33 mouse cellular contexts compared by ENCODE assay signal in genomic region chr7:142086159-142086905, GRCm38 (mm10). TPM values are rescaled to one million over a fixed set of nuclear protein-coding genes. Genes with fewer than 3 reads are reported as not detected.
DNase-seq lines count a peak whose midpoint lies in the region; ATAC-seq and TF ChIP-seq lines count a peak whose summit lies in the region.
"Had no signal": no experiment of that assay in that cellular context is flagged by ENCODE, and none has a peak within 500 bp of the region (broad histone marks: within the 10 kb centered on the region; RNA-seq: fewer than 3 reads in every experiment).

No protein-coding gene starts in this region.

- no peak for DNase-seq in forebrain, embryonic 10.5 days (ENCODE audit: extremely low spot score, low spot score)
- DNase-seq in forebrain, postnatal 0 days: no peak
- DNase-seq in MEL (ENCODE audit: low read depth, low spot score): peak; percentile 26
- DNase-seq in liver: peak; percentile 70
- DNase-seq in right cerebral cortex, postnatal 25 days: no peak
- DNase-seq in embryo, embryonic 10.5 days (ENCODE audit: low spot score): no peak
- DNase-seq: cerebellum, adult 18-20 months; cerebellum, postnatal 25 days; heart, postnatal 36 days; kidney, adult 18-20 months; kidney, postnatal 14 days; lung, adult 18-20 months; lung, postnatal 10 days; retina, postnatal 1 day; thymus, adult 2 months; thymus, postnatal 4 days had no signal

- H3K9me3 ChIP-seq in forebrain, embryonic 10.5 days: no peaks in the 10 kb centered on the region
- H3K9me3 ChIP-seq in forebrain, postnatal 0 days (ENCODE audit: low read length): no peaks in the 10 kb centered on the region
- H3K9me3 ChIP-seq in MEL (replicated peaks; ENCODE audit: insufficient read depth, low read length): no peaks in the 10 kb centered on the region
- no peaks in the 10 kb centered on the region for H3K9me3 ChIP-seq in liver, embryonic 15.5 days (replicated peaks)
- H3K9me3 ChIP-seq: hindbrain, embryonic 13.5 days; limb, embryonic 10.5 days; midbrain, embryonic 10.5 days; neural tube, embryonic 13.5 days had no signal

- no peak for ATAC-seq in forebrain, postnatal 0 days
- ATAC-seq in liver, embryonic 15.5 days (ENCODE audit: insufficient read depth): peak; percentile 10
- ATAC-seq: inflammation-experienced regulatory T-cells, adult 6 months; midbrain, embryonic 16.5 days had no signal

- peaks cover 98% of the 10 kb centered on the region for H3K27me3 ChIP-seq in forebrain, embryonic 10.5 days (ENCODE audit: poor library complexity, severe bottlenecking)
- no peaks in the 10 kb centered on the region for H3K27me3 ChIP-seq in forebrain, postnatal 0 days (ENCODE audit: insufficient read depth, low read length)
- no peaks in the 10 kb centered on the region for H3K27me3 ChIP-seq in MEL (ENCODE audit: control insufficient read depth in 1 of 2, insufficient read depth in 2 of 2, low read length in 2 of 2)
- peaks cover 70% of the 10 kb centered on the region for H3K27me3 ChIP-seq in liver, embryonic 15.5 days

- no peak overlapping the region for H3K4me2 ChIP-seq in forebrain, postnatal 0 days (ENCODE audit: low read depth)
- H3K4me2 ChIP-seq in liver, embryonic 15.5 days: peak overlapping the region; percentile 69
- H3K4me2 ChIP-seq: hindbrain, embryonic 13.5 days; neural tube, embryonic 13.5 days had no signal

- TF ChIP-seq RAD21 in MEL (IDR thresholded peaks at IDR 0.05; ENCODE audit: low read depth, low read length): no peak

- peaks cover 63% of the 10 kb centered on the region for H3K4me1 ChIP-seq in forebrain, embryonic 10.5 days
- H3K4me1 ChIP-seq in forebrain, postnatal 0 days (ENCODE audit: insufficient read depth): peaks cover 17% of the 10 kb centered on the region
- peaks cover 27 to 41% of the 10 kb centered on the region in 2 experiments for H3K4me1 ChIP-seq in MEL (ENCODE audit: control insufficient read depth in 1 of 2, insufficient read depth in 2 of 2, low read length in 2 of 2)
- H3K4me1 ChIP-seq in liver, embryonic 15.5 days (replicated peaks): peaks cover 76% of the 10 kb centered on the region

- TF ChIP-seq CTCF in forebrain, postnatal 0 days (IDR thresholded peaks at IDR 0.05; ENCODE audit: low read depth): no peak
- TF ChIP-seq CTCF in MEL (IDR thresholded peaks at IDR 0.05 in 2 of 3, conservative IDR thresholded peaks at IDR 0.05 in 1 of 3; ENCODE audit: control insufficient read depth in 1 of 3, insufficient read depth in 1 of 3, low read depth in 2 of 3, low read length in 3 of 3, poor library complexity in 1 of 3, severe bottlenecking in 1 of 3): no peak

- WGBS in forebrain, embryonic 10.5 days: 89% methylated on average over 4 of the region's 4 CpGs
- WGBS in forebrain, postnatal 0 days: 92% methylated on average over 4 of the region's 4 CpGs
- WGBS in liver, embryonic 15.5 days (ENCODE audit: insufficient replicate concordance): 49% methylated on average over 4 of the region's 4 CpGs

- no peaks in the 10 kb centered on the region for H3K79me2 ChIP-seq in MEL (ENCODE audit: control insufficient read depth, insufficient read depth, low read length, poor library complexity)

- H3K9ac ChIP-seq in forebrain, postnatal 0 days: no peak overlapping the region
- H3K9ac ChIP-seq in MEL (ENCODE audit: control insufficient read depth, low read depth, low read length, poor library complexity, severe bottlenecking): peak overlapping the region; percentile 6; the same call in 1 of the 2 replicates
- H3K9ac ChIP-seq in liver, embryonic 15.5 days: peak overlapping the region; percentile 66
- H3K9ac ChIP-seq: hindbrain, embryonic 13.5 days had no signal

- H3K27ac ChIP-seq in forebrain, embryonic 10.5 days: peak overlapping the region; percentile 56; the same call in 1 of the 2 replicates
- H3K27ac ChIP-seq in forebrain, postnatal 0 days (ENCODE audit: low read depth, low read length): no peak overlapping the region
- H3K27ac ChIP-seq in MEL (ENCODE audit: control insufficient read depth, low read depth, low read length): peak overlapping the region; percentile 73
- peak overlapping the region; percentile 96 for H3K27ac ChIP-seq in liver, embryonic 15.5 days (replicated peaks)
- H3K27ac ChIP-seq: hindbrain, embryonic 13.5 days; layer of hippocampus, adult 2 months; limb, embryonic 10.5 days; midbrain, embryonic 10.5 days; neural tube, embryonic 13.5 days; stomach, postnatal 0 days had no signal

- TF ChIP-seq POLR2A in MEL (IDR thresholded peaks at IDR 0.05; ENCODE audit: control insufficient read depth in 1 of 2, insufficient read depth in 1 of 2, low read depth in 1 of 2, low read length in 2 of 2, poor library complexity in 1 of 2): no peak

- H3K4me3 ChIP-seq in forebrain, embryonic 10.5 days: no peak overlapping the region
- H3K4me3 ChIP-seq in forebrain, postnatal 0 days (ENCODE audit: low read depth, low read length): no peak overlapping the region
- H3K4me3 ChIP-seq in MEL (ENCODE audit: control insufficient read depth in 1 of 2, insufficient read depth in 1 of 2, low read depth in 2 of 2, low read length in 2 of 2): no peak overlapping the region
- H3K4me3 ChIP-seq in liver, embryonic 15.5 days (replicated peaks): peak overlapping the region; percentile 29
- H3K4me3 ChIP-seq: hindbrain, embryonic 13.5 days; layer of hippocampus, adult 2 months; limb, embryonic 10.5 days; midbrain, embryonic 10.5 days; myocyte; neural tube, embryonic 13.5 days had no signal

- TF ChIP-seq EP300 in MEL (IDR thresholded peaks at IDR 0.05; ENCODE audit: low read depth in 1 of 2, low read length in 2 of 2): peak; percentile 29 to 69; a peak in 3 of 4 replicates

- peaks cover 49% of the 10 kb centered on the region for H3K36me3 ChIP-seq in forebrain, embryonic 10.5 days (replicated peaks)
- H3K36me3 ChIP-seq in forebrain, postnatal 0 days (ENCODE audit: insufficient read depth): peaks cover 78% of the 10 kb centered on the region
- H3K36me3 ChIP-seq in MEL (ENCODE audit: control insufficient read depth in 1 of 2, insufficient read depth in 2 of 2, low read length in 2 of 2): peaks cover 0 to 23% of the 10 kb centered on the region in 2 experiments; a peak in 2 of 4 replicates
- peaks cover 37% of the 10 kb centered on the region for H3K36me3 ChIP-seq in liver, embryonic 15.5 days (replicated peaks)
- H3K36me3 ChIP-seq: limb, embryonic 10.5 days had no signal

TF ChIP-seq in MEL, 35 proteins besides CTCF, POLR2A, EP300 and RAD21 (continues in another document):
- TF ChIP-seq TAL1 (IDR thresholded peaks at IDR 0.05; ENCODE audit: low read length) (no peak), RCOR1 (IDR thresholded peaks at IDR 0.05; ENCODE audit: low read depth, low read length) (peak; percentile 17; the same call in 1 of the 2 replicates), ETS1 (IDR thresholded peaks at IDR 0.05; ENCODE audit: low read depth, low read length) (peak; percentile 55; the same call in 1 of the 2 replicates), GATA1 (IDR thresholded peaks at IDR 0.05; ENCODE audit: low read depth, low read length) (peak; percentile 85), TCF12 (IDR thresholded peaks at IDR 0.05; ENCODE audit: low read depth, low read length) (peak; percentile 49; the same call in 1 of the 2 replicates)

RNA-seq across cellular contexts. Expression of gene Dusp8, which starts 9.3 kb away (rescaled TPM):
- polyA plus RNA-seq in forebrain, embryonic 10.5 days (2016; fragmentation: Nextera tagmentation; extraction: Ambion mirVana): 3.6 and 7.3 TPM in 2 replicates
- total RNA-seq in forebrain, postnatal 0 days (2014; rRNA removed): 78.0 and 92.6 TPM in 2 replicates
- 79.2 and 106 TPM in 2 replicates for polyA plus RNA-seq in forebrain, postnatal 0 days (2015; fragmentation: Nextera tagmentation; extraction: Ambion mirVana)
- total RNA-seq in MEL (2012; rRNA removed): 0.20 and 0.23 TPM in 2 replicates
- under 1 TPM in 1 of 2 experiments, not detected in 1; 0.31 TPM for polyA plus RNA-seq in MEL (2012; ENCODE audit: insufficient read depth in 1 of 2, insufficient read length in 2 of 2, low read depth in 1 of 2, low replicate concordance in 2 of 2, missing spikeins in 1 of 2)
- 4.3 and 4.4 TPM in 2 replicates for polyA plus RNA-seq in liver, embryonic 15.5 days (2015; fragmentation: Nextera tagmentation; extraction: Ambion mirVana)
- polyA plus RNA-seq: inflammation-experienced regulatory T-cells, adult 6 months had no signal

RNA-seq across cellular contexts. Expression of gene Mob2, which starts 25.5 kb away (rescaled TPM):
- polyA plus RNA-seq in forebrain, embryonic 10.5 days (2016; fragmentation: Nextera tagmentation; extraction: Ambion mirVana): 60.9 and 65.7 TPM in 2 replicates
- total RNA-seq in forebrain, postnatal 0 days (2014; rRNA removed): 37.8 and 42.5 TPM in 2 replicates
- polyA plus RNA-seq in forebrain, postnatal 0 days (2015; fragmentation: Nextera tagmentation; extraction: Ambion mirVana): 39.8 and 39.9 TPM in 2 replicates
- total RNA-seq in MEL (2012; rRNA removed): 33.6 and 33.9 TPM in 2 replicates
- 10 to 100 TPM in 1 of 2 experiments, not detected in 1; 45.2 TPM for polyA plus RNA-seq in MEL (2012; ENCODE audit: insufficient read depth in 1 of 2, insufficient read length in 2 of 2, low read depth in 1 of 2, low replicate concordance in 2 of 2, missing spikeins in 1 of 2)
- 66.1 and 70.2 TPM in 2 replicates for polyA plus RNA-seq in liver, embryonic 15.5 days (2015; fragmentation: Nextera tagmentation; extraction: Ambion mirVana)

RNA-seq across cellular contexts. Expression of gene Gm45618, which starts 34.2 kb away (rescaled TPM):
- polyA plus RNA-seq in forebrain, embryonic 10.5 days (2016; fragmentation: Nextera tagmentation; extraction: Ambion mirVana): 0.38 TPM in 1 of 2 replicates, not detected in the other
- total RNA-seq in forebrain, postnatal 0 days (2014; rRNA removed): not detected in 2 replicates
- polyA plus RNA-seq in forebrain, postnatal 0 days (2015; fragmentation: Nextera tagmentation; extraction: Ambion mirVana): 0.24 TPM in 1 of 2 replicates, not detected in the other
- total RNA-seq in MEL (2012; rRNA removed): not detected in 2 replicates
- polyA plus RNA-seq in MEL (2012; ENCODE audit: insufficient read depth in 1 of 2, insufficient read length in 2 of 2, low read depth in 1 of 2, low replicate concordance in 2 of 2, missing spikeins in 1 of 2): not detected
- polyA plus RNA-seq in liver, embryonic 15.5 days (2015; fragmentation: Nextera tagmentation; extraction: Ambion mirVana): not detected in 2 replicates
- total RNA-seq: adrenal gland, postnatal 4 days; gastrocnemius, adult 18-20 months; heart, postnatal 36 days; layer of hippocampus, adult 2 months; layer of hippocampus, postnatal 25 days had no signal
- polyA plus RNA-seq: gonadal fat pad, adult 2 months; heart, embryonic 14.5 days; inflammation-experienced regulatory T-cells, adult 6 months; limb, embryonic 10.5 days; midbrain, embryonic 10.5 days; myocyte; neural tube, embryonic 13.5 days; stomach, postnatal 0 days; thymus, adult 2 months had no signal

RNA-seq across cellular contexts. Expression of gene Gm39115, which starts 49.5 kb away (rescaled TPM):
- polyA plus RNA-seq in forebrain, embryonic 10.5 days (2016; fragmentation: Nextera tagmentation; extraction: Ambion mirVana): not detected in 2 replicates
- not detected in 2 replicates for total RNA-seq in forebrain, postnatal 0 days (2014; rRNA removed)
- polyA plus RNA-seq in forebrain, postnatal 0 days (2015; fragmentation: Nextera tagmentation; extraction: Ambion mirVana): not detected in 2 replicates
- not detected in 2 replicates for total RNA-seq in MEL (2012; rRNA removed)
- not detected for polyA plus RNA-seq in MEL (2012; ENCODE audit: insufficient read depth in 1 of 2, insufficient read length in 2 of 2, low read depth in 1 of 2, low replicate concordance in 2 of 2, missing spikeins in 1 of 2)
- polyA plus RNA-seq in liver, embryonic 15.5 days (2015; fragmentation: Nextera tagmentation; extraction: Ambion mirVana): not detected in 2 replicates
- total RNA-seq: adrenal gland, postnatal 4 days; gastrocnemius, adult 18-20 months; heart, postnatal 36 days; layer of hippocampus, adult 2 months; layer of hippocampus, postnatal 25 days had no signal
- polyA plus RNA-seq: embryonic facial prominence, embryonic 14.5 days; forebrain, embryonic 11.5 days; gonadal fat pad, adult 2 months; heart, embryonic 14.5 days; hindbrain, embryonic 13.5 days; inflammation-experienced regulatory T-cells, adult 6 months; limb, embryonic 10.5 days; midbrain, embryonic 10.5 days; midbrain, embryonic 16.5 days; myocyte; neural tube, embryonic 13.5 days; stomach, postnatal 0 days; thymus, adult 2 months had no signal

RNA-seq across cellular contexts. Expression of gene Gm45337, which starts 58.1 kb away (rescaled TPM):
- polyA plus RNA-seq in forebrain, embryonic 10.5 days (2016; fragmentation: Nextera tagmentation; extraction: Ambion mirVana): not detected in 2 replicates
- not detected in 2 replicates for total RNA-seq in forebrain, postnatal 0 days (2014; rRNA removed)
- not detected in 2 replicates for polyA plus RNA-seq in forebrain, postnatal 0 days (2015; fragmentation: Nextera tagmentation; extraction: Ambion mirVana)
- not detected in 2 replicates for total RNA-seq in MEL (2012; rRNA removed)
- polyA plus RNA-seq in MEL (2012; ENCODE audit: insufficient read depth in 1 of 2, insufficient read length in 2 of 2, low read depth in 1 of 2, low replicate concordance in 2 of 2, missing spikeins in 1 of 2): not detected
- polyA plus RNA-seq in liver, embryonic 15.5 days (2015; fragmentation: Nextera tagmentation; extraction: Ambion mirVana): not detected in 2 replicates
- total RNA-seq: adrenal gland, postnatal 4 days; gastrocnemius, adult 18-20 months; heart, postnatal 36 days; layer of hippocampus, adult 2 months; layer of hippocampus, postnatal 25 days had no signal
- polyA plus RNA-seq: embryonic facial prominence, embryonic 14.5 days; forebrain, embryonic 11.5 days; gonadal fat pad, adult 2 months; heart, embryonic 14.5 days; hindbrain, embryonic 13.5 days; inflammation-experienced regulatory T-cells, adult 6 months; limb, embryonic 10.5 days; midbrain, embryonic 10.5 days; midbrain, embryonic 16.5 days; myocyte; neural tube, embryonic 13.5 days; stomach, postnatal 0 days; thymus, adult 2 months had no signal

Comparison
In these comparisons a context has a peak if more than half of its experiments do, and no peak if none do; other contexts are left out.
1. DNase-seq: peak in MEL (single experiment) and liver (single experiment); none in forebrain, embryonic 10.5 days (single experiment), forebrain, postnatal 0 days (single experiment), right cerebral cortex, postnatal 25 days (single experiment) and embryo, embryonic 10.5 days (single experiment).